Mouse (Mus musculus) midbrain, embryonic 12.5 days (tissue): ENCODE data around the gene Prr22. TPM values are rescaled to one million over a fixed set of nuclear protein-coding genes. Genes with fewer than 3 reads are reported as not detected.

Experiments used
- ATAC-seq: fragments of 200-750 bp; cut with Nextera tagmentation; 2 replicates; pipeline ENCODE4 v1.8.0; 2017; ENCODE audit warnings: low read depth, moderate TSS enrichment, moderate library complexity; ENCODE audit not compliant: low FRiP score
- H3K27ac ChIP-seq: fragments of 300-500 bp; sonication (generic); replicated peaks from 2 replicates; pipeline ENCODE4 v1.5.1; 2016; ENCODE audit warnings: mild to moderate bottlenecking
- H3K27me3 ChIP-seq: fragments of 300-500 bp; sonication (generic); 2 replicates; pipeline ENCODE4 v1.6.1; 2016; ENCODE audit warnings: mild to moderate bottlenecking
- H3K36me3 ChIP-seq: fragments of 300-500 bp; sonication (generic); 2 replicates; pipeline ENCODE4 v1.6.1; 2016
- H3K4me1 ChIP-seq: fragments of 300-500 bp; sonication (generic); 2 replicates; pipeline ENCODE4 v1.6.1; 2016
- H3K4me2 ChIP-seq: fragments of 300-500 bp; sonication (generic); replicated peaks from 2 replicates; pipeline ENCODE4 v1.6.1; 2016; ENCODE audit warnings: mild to moderate bottlenecking, moderate library complexity
- H3K4me3 ChIP-seq: fragments of 300-500 bp; sonication (generic); 2 replicates; pipeline ENCODE4 v1.5.1; 2016; ENCODE audit warnings: mild to moderate bottlenecking
- H3K9ac ChIP-seq: fragments of 300-500 bp; sonication (generic); replicated peaks from 2 replicates; pipeline ENCODE4 v1.6.1; 2016; ENCODE audit warnings: mild to moderate bottlenecking, moderate library complexity
- H3K9me3 ChIP-seq: fragments of 300-500 bp; sonication (generic); 2 replicates; pipeline ENCODE4 v1.6.1; 2016; ENCODE audit warnings: mild to moderate bottlenecking
- WGBS: fragments of 180-500 bp; shearing (Covaris S2); methylation state at CpG from one replicate; pipeline ENCODE4 v1.1.7; 2016; 5-methylcytosine and 5-hydroxymethylcytosine counted together
- polyA plus RNA-seq: library from polyadenylated mRNA; unstranded; fragments of >200 nt; fragmentation: Nextera tagmentation; extraction: Ambion mirVana; gene quantifications from 2 replicates; pipeline ENCODE4 v1.2.1, GENCODE M21; 2016

Gene Prr22
- polyA plus RNA-seq, 1 experiment from 2014 or later = 2.0 TPM

DNA sequence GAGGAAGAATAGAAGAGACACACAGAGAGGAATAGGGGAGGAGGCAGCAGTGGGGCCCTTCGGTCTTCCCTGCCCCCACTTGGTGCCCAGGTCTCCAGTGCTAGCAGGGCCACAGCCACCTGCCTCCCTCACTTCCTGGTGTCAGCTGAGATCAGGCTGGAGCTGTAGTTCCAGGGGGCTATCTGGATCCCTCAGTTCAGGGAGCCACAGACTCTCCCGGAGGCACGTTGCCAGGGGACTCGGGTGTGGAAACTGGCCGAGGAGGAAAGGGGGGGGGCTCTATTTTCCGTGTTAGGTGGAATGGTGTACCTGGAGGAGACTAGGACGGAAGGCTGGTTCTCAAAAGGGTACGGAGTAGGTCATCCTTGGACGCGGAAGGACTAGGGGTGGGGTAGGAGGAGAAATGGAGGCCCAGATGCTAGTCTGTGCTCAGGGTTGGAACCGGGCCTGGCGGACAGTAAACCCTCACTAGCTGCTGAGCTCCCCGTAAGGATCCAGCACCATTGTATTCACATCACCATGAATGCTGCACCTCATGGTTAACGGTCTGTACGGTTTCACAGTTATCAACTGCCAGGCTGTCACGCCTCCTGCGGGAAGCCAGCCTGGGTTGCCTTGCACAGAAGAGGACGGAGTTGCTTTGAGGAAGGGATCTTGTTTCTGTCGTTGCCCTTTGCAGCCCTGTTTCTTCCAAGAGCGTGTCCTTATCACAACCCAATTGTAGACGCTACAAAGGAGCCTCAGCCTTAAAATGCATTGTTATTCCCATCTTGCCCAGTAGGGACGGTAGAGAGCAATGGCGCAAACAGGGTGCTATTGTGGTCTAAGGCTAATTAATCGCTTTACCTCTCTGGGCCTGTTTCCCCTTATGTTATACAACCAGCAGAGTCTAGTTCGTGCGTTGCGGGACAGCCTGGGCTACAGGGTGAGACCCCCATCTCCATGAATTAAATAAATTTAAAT lies 7.0 kb upstream of the Prr22 start:
- 54% methylated on average over 27 of the region's 27 CpGs for WGBS
- H3K9me3 ChIP-seq = no peaks in the 10 kb centered on the region
- peaks cover 14% of the 10 kb centered on the region for H3K36me3 ChIP-seq
- no peak for ATAC-seq
- H3K4me1 ChIP-seq = peaks cover 29% of the 10 kb centered on the region
- peak overlapping the region; percentile 95 for H3K27ac ChIP-seq
- no peak overlapping the region; the same call in 1 of the 2 replicates for H3K9ac ChIP-seq
- H3K4me3 ChIP-seq = no peak overlapping the region
- H3K4me2 ChIP-seq = peak overlapping the region; percentile 69; the same call in 1 of the 2 replicates
- peaks cover 34% of the 10 kb centered on the region for H3K27me3 ChIP-seq

DNA sequence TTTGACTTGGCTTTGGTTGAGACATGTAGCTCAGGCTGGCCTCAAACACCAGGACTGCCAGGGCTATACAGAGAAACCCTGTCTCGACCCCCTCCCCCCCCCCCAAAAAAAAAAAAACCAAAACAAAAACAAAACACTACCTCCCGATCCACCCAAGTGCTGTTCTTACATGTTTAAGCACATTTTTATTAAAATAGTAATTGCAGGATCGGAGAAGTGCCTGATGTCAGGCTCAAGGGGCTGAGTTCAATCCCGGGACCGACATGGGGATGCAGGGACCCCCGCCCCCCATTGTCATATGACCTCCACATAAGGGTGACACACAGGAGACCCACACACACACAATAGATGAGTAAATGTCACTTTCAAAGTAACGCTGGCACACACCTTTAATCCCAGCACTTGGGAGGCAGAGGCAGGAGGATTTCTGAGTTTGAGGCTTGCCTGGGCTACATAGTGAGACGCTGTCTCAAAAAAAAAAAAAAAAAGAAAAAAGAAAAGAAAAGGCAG lies 6.3 kb upstream of the Prr22 start:
- ATAC-seq = no peak
- H3K4me1 ChIP-seq = peaks cover 29% of the 10 kb centered on the region
- H3K9me3 ChIP-seq = no peaks in the 10 kb centered on the region
- H3K27me3 ChIP-seq = peaks cover 26% of the 10 kb centered on the region
- no peak overlapping the region for H3K9ac ChIP-seq
- H3K36me3 ChIP-seq = peaks cover 21% of the 10 kb centered on the region
- H3K4me3 ChIP-seq = peak overlapping the region; percentile 74; the same call in 1 of the 2 replicates
- WGBS = 78% methylated on average over 8 of the region's 8 CpGs
- H3K27ac ChIP-seq = peak overlapping the region; percentile 95
- no peak overlapping the region for H3K4me2 ChIP-seq

DNA sequence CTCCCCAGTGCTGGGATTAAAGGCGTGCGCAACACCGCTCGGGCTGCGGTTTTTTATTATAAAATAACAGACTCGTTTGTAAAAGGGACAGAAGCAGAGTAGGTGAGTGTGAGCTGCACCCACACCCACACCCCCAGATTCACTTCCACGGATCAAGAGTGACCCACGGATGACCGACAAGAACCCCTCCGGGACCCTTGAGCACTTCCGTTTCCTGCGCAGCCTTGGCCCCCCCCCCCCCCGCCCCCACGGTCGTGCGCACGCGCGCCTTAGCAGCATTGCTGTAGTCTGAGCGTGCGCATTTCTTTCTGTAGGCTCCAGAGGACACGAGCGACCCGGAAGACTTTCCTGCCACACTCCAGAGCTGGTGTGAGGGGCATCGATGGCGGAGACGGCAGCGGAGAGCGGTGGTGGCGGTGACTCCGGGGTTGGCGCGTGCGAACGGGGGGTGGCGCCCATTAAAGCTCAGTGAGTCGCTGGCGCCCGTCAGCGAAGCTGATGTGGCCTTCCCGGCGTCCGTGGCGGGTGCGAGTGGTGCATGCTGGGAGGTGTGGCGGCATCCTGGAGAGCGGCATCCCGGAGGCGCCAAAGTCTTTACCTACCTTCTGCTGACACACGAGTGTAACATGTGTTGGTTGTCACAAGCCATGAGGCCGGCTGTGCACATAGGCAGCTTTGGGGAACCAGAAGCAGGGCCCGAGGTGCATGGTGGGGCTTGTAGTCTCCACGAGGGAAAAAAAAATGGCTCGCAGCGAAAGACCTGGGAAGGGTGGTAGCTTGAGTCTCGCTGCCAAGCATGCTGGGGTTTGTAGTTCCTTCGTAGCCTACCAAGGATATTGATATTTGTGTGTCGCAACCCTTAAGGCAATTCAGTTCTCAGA lies 5.3 kb upstream of the Prr22 start, which contains the start of gene Dus3l:
Dus3l (plus strand) TSS at position 284 of the 881 bp plus-strand sequence.
- peak within 1 kb of the TSS; percentile 66 for H3K4me2 ChIP-seq
- ATAC-seq = peak; percentile 72
- peak within 1 kb of the TSS; percentile 74 for H3K4me3 ChIP-seq
- peaks cover 31% of the 10 kb centered on the region for H3K36me3 ChIP-seq
- no peaks in the 10 kb centered on the region for H3K9me3 ChIP-seq
- H3K27ac ChIP-seq = peak within 1 kb of the TSS; percentile 95
- peak within 1 kb of the TSS; percentile 64 for H3K9ac ChIP-seq
- H3K4me1 ChIP-seq = peaks cover 25% of the 10 kb centered on the region
- H3K27me3 ChIP-seq = peaks cover 17% of the 10 kb centered on the region
- 2% methylated on average over 56 of the region's 58 CpGs for WGBS

DNA sequence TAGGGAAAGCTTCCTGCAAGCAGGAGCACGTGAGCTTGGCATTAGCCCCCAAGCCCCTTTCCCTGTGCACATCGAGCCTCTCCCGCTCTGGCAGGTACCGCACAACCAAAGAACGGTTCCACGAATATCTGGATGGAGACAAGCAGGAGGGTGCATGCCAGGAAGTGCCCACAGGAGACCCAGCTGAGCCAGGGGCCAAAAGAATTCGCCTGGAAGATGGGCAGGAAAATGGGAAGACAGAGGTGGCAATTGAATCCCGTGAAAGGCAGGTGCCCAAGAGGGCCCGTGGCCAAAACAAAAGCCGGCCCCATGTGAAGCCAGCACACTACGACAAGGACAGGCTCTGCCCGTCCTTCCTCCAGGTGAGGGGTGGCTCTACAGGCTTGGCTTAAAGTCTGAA lies 4.6 kb upstream of the Prr22 start:
- Histone ChIP-seq H3K27ac (0 out of 2 replicates have a peak overlapping the region, but pooled peaks have one; percentile 94), H3K9me3 (no peaks in the 10 kb centered on the region), H3K27me3 (peaks cover 10% of the 10 kb centered on the region), H3K4me2 (peak overlapping the region; percentile 66), H3K4me3 (peak overlapping the region; percentile 74), H3K9ac (peak overlapping the region; percentile 50), H3K36me3 (peaks cover 38% of the 10 kb centered on the region), H3K4me1 (peaks cover 25% of the 10 kb centered on the region)
- 58% methylated on average over 12 of the region's 12 CpGs for WGBS
- ATAC-seq = 0 out of 2 replicates have a peak, but pooled peaks have one; percentile 3

DNA sequence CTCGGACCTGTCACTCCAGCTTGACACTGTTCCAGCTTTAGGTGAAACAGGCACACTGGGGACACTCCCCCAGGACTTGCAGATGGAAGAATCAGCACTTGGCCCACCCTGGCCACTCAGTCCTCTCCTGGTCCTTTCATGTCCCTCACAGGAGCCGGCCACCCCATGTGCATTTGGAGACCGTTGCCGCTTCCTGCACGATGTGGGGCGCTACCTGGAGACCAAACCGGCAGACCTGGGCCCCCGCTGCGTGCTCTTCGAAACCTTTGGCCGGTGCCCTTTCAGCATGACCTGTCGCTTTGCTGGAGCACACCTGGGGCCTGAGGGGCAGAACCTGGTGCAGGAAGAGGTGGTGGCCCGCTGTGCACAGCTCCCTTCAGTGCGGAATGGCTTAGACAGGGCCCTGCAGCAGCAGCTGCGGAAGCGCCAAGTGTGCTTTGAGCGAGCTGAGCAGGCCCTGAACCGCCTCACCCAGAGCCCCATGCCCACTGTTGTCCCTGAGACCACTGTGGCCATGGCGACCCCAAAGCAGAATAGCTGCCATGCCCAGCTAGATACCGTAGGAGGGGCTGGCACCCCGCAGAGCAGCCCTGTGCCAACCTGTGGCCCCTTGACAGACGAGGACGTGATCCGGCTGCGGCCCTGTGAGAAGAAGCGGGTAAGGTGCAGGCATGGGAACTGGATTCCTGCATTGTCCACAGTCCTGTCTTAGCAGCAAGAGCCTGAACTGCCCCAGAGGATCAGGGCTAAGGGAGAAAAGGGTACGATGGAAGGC lies 3.2 kb upstream of the Prr22 start:
- Histone ChIP-seq H3K27me3 (no peaks in the 10 kb centered on the region), H3K4me3 (no peak overlapping the region), H3K36me3 (peaks cover 45% of the 10 kb centered on the region), H3K9me3 (no peaks in the 10 kb centered on the region), H3K9ac (no peak overlapping the region), H3K4me2 (no peak overlapping the region), H3K27ac (no peak overlapping the region), H3K4me1 (peaks cover 19% of the 10 kb centered on the region)
- 94% methylated on average over 27 of the region's 27 CpGs for WGBS
- ATAC-seq = no peak

DNA sequence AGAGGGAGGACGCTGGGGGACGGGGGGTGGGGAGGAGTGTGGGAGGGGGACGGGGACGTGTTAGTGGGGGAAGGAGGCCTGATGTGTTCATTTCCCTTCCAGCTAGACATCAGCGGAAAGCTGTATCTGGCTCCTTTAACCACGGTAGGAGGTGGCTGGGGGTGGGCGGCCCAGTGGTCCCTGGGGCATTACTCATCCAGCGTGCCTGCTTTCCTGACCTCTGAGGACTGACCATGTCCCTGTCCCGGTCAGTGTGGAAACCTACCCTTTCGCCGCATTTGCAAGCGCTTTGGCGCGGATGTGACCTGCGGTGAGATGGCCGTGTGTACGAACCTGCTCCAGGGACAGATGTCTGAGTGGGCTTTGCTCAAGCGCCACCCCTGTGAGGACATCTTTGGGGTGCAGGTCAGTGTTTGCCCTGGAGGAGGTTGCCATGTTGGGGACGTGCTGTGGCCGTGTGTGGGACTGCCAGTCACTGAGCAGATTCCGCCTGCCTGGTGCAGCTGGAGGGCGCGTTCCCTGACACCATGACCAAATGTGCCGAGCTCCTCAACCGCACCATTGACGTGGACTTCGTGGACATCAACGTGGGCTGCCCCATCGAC lies 2.4 kb upstream of the Prr22 start:
- H3K4me1 ChIP-seq = peaks cover 12% of the 10 kb centered on the region
- 97% methylated on average over 29 of the region's 29 CpGs for WGBS

DNA sequence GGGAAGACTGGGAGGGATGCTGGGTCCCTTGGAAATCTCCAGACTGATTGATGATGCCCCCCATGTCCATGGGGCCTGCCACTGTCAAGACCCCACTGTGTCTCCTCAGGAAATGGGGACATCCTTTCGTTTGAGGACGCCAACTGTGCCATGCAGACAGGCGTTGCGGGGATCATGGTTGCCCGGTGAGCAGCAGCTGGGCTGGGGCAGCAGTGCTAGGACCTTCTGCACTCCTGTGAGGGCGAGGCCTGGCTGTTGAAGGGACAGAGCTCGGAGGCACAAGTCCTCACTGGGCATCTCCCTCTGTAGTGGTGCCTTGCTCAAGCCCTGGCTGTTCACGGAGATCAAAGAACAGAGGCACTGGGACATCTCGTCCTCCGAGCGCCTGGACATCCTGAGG lies 1.1 kb upstream of the Prr22 start:
- WGBS = 92% methylated on average over 11 of the region's 11 CpGs
- no peak overlapping the region for H3K4me2 ChIP-seq
- no peaks in the 10 kb centered on the region for H3K27me3 ChIP-seq
- no peak overlapping the region for H3K9ac ChIP-seq
- no peak overlapping the region for H3K27ac ChIP-seq
- no peaks in the 10 kb centered on the region for H3K9me3 ChIP-seq
- ATAC-seq = no peak
- peaks cover 49% of the 10 kb centered on the region for H3K36me3 ChIP-seq
- H3K4me3 ChIP-seq = no peak overlapping the region
- peaks cover 6% of the 10 kb centered on the region for H3K4me1 ChIP-seq

More for the DNA sequence above, 2.4 kb upstream of the Prr22 start:
- Histone ChIP-seq H3K27ac (no peak overlapping the region), H3K36me3 (peaks cover 49% of the 10 kb centered on the region), H3K9ac (no peak overlapping the region), H3K27me3 (no peaks in the 10 kb centered on the region), H3K4me3 (no peak overlapping the region), H3K4me2 (no peak overlapping the region), H3K9me3 (no peaks in the 10 kb centered on the region)
- ATAC-seq = no peak

DNA sequence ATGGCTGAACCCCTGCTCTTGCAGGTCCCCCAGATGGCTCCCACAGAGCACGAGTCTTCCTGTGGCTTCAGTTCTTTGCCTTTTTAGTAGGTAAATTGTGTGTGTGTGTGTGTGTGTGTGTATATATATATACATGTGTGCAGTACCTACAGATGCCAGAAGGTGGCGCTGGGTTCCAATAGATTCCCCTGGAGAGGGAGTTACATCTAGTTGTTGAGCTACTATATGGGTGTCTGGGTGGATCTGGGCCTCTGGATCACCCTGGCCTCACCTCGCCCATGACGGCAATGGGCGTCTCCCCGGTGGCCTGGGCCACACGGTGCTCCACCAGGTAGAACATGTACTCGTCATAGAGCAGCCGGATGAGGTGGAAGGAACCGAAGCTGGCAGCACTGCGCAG lies 7.5 kb downstream of the Prr22 start:
- Histone ChIP-seq H3K4me1 (peaks cover 4% of the 10 kb centered on the region; the same call in 1 of the 2 replicates), H3K4me3 (no peak overlapping the region), H3K9ac (no peak overlapping the region), H3K27ac (no peak overlapping the region), H3K36me3 (peaks cover 21% of the 10 kb centered on the region), H3K27me3 (no peaks in the 10 kb centered on the region), H3K4me2 (no peak overlapping the region), H3K9me3 (peaks cover 5% of the 10 kb centered on the region; the same call in 1 of the 2 replicates)
- WGBS = 90% methylated on average over 11 of the region's 11 CpGs
- no peak for ATAC-seq

DNA sequence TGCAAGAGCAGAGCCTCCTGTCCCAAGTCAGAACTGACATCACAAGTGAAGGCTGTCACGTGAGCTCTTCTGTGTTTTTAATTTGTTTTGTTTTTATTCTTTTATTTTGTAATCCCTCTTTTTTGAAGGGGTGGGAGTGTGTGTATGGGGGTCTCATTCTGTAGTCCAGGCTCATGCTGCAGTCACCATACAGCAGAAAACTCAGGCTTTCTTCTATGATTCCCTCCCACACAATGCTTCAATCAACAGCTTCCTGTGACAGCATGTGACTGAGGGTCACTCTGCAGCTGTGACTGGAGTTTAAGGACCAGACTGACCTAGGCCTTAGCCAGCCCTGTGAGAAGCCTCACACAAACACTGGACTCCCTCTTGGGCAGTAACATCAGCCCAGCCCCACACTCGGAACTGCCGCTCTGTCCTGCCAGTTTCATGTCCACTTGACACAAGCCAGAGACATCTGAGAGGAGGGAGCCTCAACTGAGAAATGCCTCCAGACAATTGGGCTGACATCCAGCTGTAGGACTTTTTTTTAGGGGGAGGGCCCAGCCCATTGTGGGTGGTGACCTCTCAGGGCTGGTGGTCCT lies 8.8 kb downstream of the Prr22 start:
- H3K27ac ChIP-seq = peak overlapping the region; percentile 40
- no peak overlapping the region for H3K4me2 ChIP-seq
- 33% methylated on average over 3 of the region's 3 CpGs for WGBS
- H3K9me3 ChIP-seq = peaks cover 5% of the 10 kb centered on the region; the same call in 1 of the 2 replicates
- H3K4me3 ChIP-seq = no peak overlapping the region
- H3K9ac ChIP-seq = no peak overlapping the region
- H3K36me3 ChIP-seq = peaks cover 24% of the 10 kb centered on the region
- peak; percentile 53; the same call in 1 of the 2 replicates for ATAC-seq
- peaks cover 4% of the 10 kb centered on the region; the same call in 1 of the 2 replicates for H3K4me1 ChIP-seq
- no peaks in the 10 kb centered on the region for H3K27me3 ChIP-seq

DNA sequence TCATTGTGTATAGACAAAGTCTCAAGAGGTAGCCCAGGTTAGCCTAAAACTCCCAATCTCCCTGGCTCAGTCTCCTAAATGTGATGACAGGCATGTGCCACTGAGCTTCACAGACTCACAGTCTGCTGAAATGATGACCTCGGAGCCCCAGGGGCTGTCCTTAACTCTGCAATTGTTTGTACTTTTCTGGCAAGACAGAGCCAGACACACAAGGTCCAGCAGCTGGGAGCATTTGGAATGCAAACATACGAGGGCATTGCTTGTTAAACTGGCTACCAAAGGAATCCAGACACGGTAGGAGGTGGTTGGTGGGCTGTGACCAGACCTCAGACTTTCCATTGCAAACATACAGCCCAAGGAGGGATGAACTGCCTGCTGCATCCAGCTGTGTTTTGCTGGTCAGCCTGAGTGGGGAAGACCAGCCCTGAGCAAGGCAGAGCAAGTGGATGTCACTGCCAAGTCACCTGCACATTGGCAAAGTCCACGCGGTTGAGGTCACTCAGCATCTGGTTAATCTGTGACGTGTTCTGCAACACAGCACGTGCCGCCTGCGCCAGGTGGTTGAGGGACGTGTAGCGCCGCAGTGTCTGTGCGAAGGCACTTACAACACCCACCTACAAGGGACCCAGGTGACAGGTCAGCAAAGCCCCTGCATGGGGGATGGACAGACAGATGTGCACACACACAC lies 10.4 kb downstream of the Prr22 start:
- H3K9ac ChIP-seq = no peak overlapping the region
- no peak overlapping the region for H3K4me2 ChIP-seq
- H3K36me3 ChIP-seq = peaks cover 24% of the 10 kb centered on the region
- H3K27me3 ChIP-seq = no peaks in the 10 kb centered on the region
- peaks cover 5% of the 10 kb centered on the region; the same call in 1 of the 2 replicates for H3K9me3 ChIP-seq
- no peak overlapping the region for H3K4me3 ChIP-seq
- no peak overlapping the region for H3K27ac ChIP-seq
- ATAC-seq = no peak
- peaks cover 4% of the 10 kb centered on the region; the same call in 1 of the 2 replicates for H3K4me1 ChIP-seq
- 83% methylated on average over 13 of the region's 13 CpGs for WGBS
